Mouse (Mus musculus) cerebellum, adult 9-11 months (tissue): Measurements from ENCODE around the gene Olfr1425.
"Not testable (repeated sequence)": the region's sequence is repeated elsewhere in the genome, so short reads cannot be mapped to it uniquely, and the experiment has no call there.

Source experiments
- DNase-seq: peaks from one replicate; pipeline ENCODE4 v3.0.0; 2022

The Olfr1425 gene

GRCm38 (mm10) chr19:12077631-12078030 is at the start of gene Olfr1425:
Gene Olfr1425 (minus strand): TSS chr19:12077731.
- not testable (repeated sequence) for DNase-seq

- DNase-seq: no peak
These were observed 45.6 kb upstream of the Olfr1425 start, which contains the start of gene Olfr76 for GRCm38 (mm10) chr19:12123103-12123502. Gene Olfr76 (minus strand): TSS chr19:12123203.

GRCm38 (mm10) chr19:12116464-12116863 is 38.9 kb upstream of the Olfr1425 start:
- DNase-seq: no peak

- DNase-seq: no peak
These were observed 38.3 kb upstream of the Olfr1425 start, which contains the start of gene Olfr1428 for GRCm38 (mm10) chr19:12115797-12116196. Gene Olfr1428 (minus strand): TSS chr19:12115897.

GRCm38 (mm10) chr19:12113807-12114206 is 36.3 kb upstream of the Olfr1425 start:
- no peak for DNase-seq

- DNase-seq: no peak
These were observed 27.0 kb upstream of the Olfr1425 start for GRCm38 (mm10) chr19:12104541-12104940.

GRCm38 (mm10) chr19:12103234-12103633 is 25.7 kb upstream of the Olfr1425 start, which contains the start of gene Olfr1427:
Gene Olfr1427 (minus strand): TSS chr19:12103334.
- no peak for DNase-seq

GRCm38 (mm10) chr19:12091913-12092312 is 14.4 kb upstream of the Olfr1425 start, which contains the start of gene Olfr1426:
Gene Olfr1426 (minus strand): TSS chr19:12092013.
- DNase-seq: no peak

GRCm38 (mm10) chr19:12069546-12069945 is 8.0 kb downstream of the Olfr1425 start:
- DNase-seq: not testable (repeated sequence)

GRCm38 (mm10) chr19:12067806-12068205 is 9.7 kb downstream of the Olfr1425 start:
- not testable (repeated sequence) for DNase-seq

- DNase-seq: not testable (repeated sequence)
These were observed 14.9 kb downstream of the Olfr1425 start, which contains the start of gene Olfr1424 for GRCm38 (mm10) chr19:12062582-12062981. Gene Olfr1424 (minus strand): TSS chr19:12062682.

GRCm38 (mm10) chr19:12043163-12043562 is 34.4 kb downstream of the Olfr1425 start:
- no peak for DNase-seq

- no peak for DNase-seq
These were observed 36.3 kb downstream of the Olfr1425 start, which contains the start of gene Olfr1423 for GRCm38 (mm10) chr19:12041217-12041616. Gene Olfr1423 (minus strand): TSS chr19:12041317.

- DNase-seq: no peak
These were observed 39.8 kb downstream of the Olfr1425 start for GRCm38 (mm10) chr19:12037727-12038126.

- no peak for DNase-seq
These were observed 50.9 kb downstream of the Olfr1425 start for GRCm38 (mm10) chr19:12026606-12027005.

GRCm38 (mm10) chr19:12025333-12025732 is 52.2 kb downstream of the Olfr1425 start:
- no peak for DNase-seq

GRCm38 (mm10) chr19:12024149-12024548 is 53.4 kb downstream of the Olfr1425 start:
- DNase-seq: no peak
